Mouse (Mus musculus) kidney, adult 2 months (tissue): ENCODE measurements at regions not wholly inside any gene's neighbourhood (a gene's known extent, or its start where the extent isn't known, plus 50 kb on each side); places are given as distances from the start of the nearest gene placed in this dataset.
A peak's percentile ranks its signal among the peaks of the same experiment; 100 is the strongest.

Source experiments
- DNase-seq: peaks from one replicate; pipeline ENCODE4 v3.0.0; 2021
- H3K27ac ChIP-seq: fragments of 200-500 bp; 2 replicates; pipeline ENCODE4 v1.5.1; 2012; ENCODE audit warnings: low read depth, low read length, control low read depth, inconsistent platforms; ENCODE audit not compliant: insufficient read depth
- H3K27me3 ChIP-seq: fragments of 200-500 bp; replicated peaks from 2 replicates; pipeline ENCODE4 v1.6.1; 2012; ENCODE audit warnings: mild to moderate bottlenecking, moderate library complexity, low read length, inconsistent platforms; ENCODE audit not compliant: control insufficient read depth, insufficient read depth
- H3K36me3 ChIP-seq: fragments of 200-500 bp; 2 replicates; pipeline ENCODE4 v1.6.1; 2012; ENCODE audit warnings: mild to moderate bottlenecking, moderate library complexity, low read length, inconsistent platforms; ENCODE audit not compliant: control insufficient read depth, insufficient read depth
- H3K4me1 ChIP-seq: fragments of 200-500 bp; 2 replicates; pipeline ENCODE4 v1.6.1; 2011; ENCODE audit warnings: low read length; ENCODE audit not compliant: control insufficient read depth, insufficient read depth
- H3K4me3 ChIP-seq: fragments of 200-500 bp; 2 replicates; pipeline ENCODE4 v1.5.1; 2011; ENCODE audit warnings: mild to moderate bottlenecking, low read depth, low read length, control low read depth; ENCODE audit not compliant: insufficient read depth
- CTCF ChIP-seq: fragments of 200-500 bp; conservative IDR thresholded peaks from 2 replicates; pipeline ENCODE4 v1.5.1; 2011; ENCODE audit warnings: low read depth, mild to moderate bottlenecking, control low read depth, low read length, moderate library complexity, mixed read lengths; ENCODE audit not compliant: insufficient read depth, insufficient read length
- POLR2A ChIP-seq: fragments of 200-500 bp; IDR thresholded peaks from one replicate; pipeline ENCODE4 v1.6.1; 2011; ENCODE audit warnings: low read depth, low read length, control low read depth
- WGBS: fragments of 180-500 bp; shearing (Covaris S2); methylation state at CpG from one replicate; pipeline ENCODE4 v1.1.7; 2018; 5-methylcytosine and 5-hydroxymethylcytosine counted together

DNA sequence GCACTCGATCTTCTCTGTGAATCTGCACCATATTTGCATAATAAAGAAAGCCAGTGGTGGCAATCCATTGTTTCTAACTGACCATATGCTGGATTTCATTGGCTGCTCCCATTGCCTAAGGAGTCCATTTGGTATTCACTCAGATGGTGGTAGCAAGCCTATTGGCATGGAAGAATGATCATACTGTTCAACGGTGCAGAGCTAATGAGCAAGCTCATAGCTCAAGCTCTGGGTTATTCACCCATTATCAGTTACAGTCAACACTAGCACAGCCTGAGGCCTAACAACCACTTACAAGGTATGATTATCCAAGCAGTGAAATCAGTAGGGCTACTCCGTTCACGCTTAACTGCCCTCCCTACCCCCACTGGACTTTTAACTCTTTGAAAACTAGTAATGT lies 162.9 kb upstream of the Ptbp2 start:
- H3K27me3 ChIP-seq = peaks cover 1% of the 10 kb centered on the region; the same call in 1 of the 2 replicates
- no peaks in the 10 kb centered on the region; the same call in 1 of the 2 replicates for H3K4me1 ChIP-seq
- H3K4me3 ChIP-seq = no peak overlapping the region
- no peak for TF ChIP-seq POLR2A
- no peak for TF ChIP-seq CTCF
- no peaks in the 10 kb centered on the region for H3K36me3 ChIP-seq
- 39% methylated on average over 4 of the region's 4 CpGs for WGBS
- no peak overlapping the region for H3K27ac ChIP-seq
- DNase-seq = peak; percentile 10

DNA sequence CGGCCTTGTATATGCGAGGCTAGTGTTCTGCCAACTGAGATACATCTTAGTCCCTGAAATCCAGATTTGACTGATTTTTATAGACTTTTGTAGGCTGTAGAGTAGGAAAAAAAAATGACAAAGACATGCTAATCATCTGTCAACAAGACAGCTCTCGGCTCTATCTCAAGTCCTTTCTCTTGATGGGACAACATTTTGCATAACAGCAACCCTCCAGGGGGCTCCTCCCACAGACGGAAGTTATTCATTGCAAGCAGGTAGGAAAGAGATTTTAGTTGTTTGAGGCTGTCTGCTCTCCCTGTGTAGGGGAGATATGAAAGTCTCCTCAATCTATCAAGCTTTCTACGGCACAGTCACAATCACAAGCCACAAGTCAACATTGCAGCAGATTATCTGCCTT lies 159.8 kb upstream of the Ptbp2 start:
- WGBS = 76% methylated on average over 5 of the region's 5 CpGs
- TF ChIP-seq POLR2A (no peak), CTCF (no peak)
- Histone ChIP-seq H3K36me3 (no peaks in the 10 kb centered on the region), H3K27me3 (0 out of 2 replicates have a peak, but pooled peaks cover 1% of the 10 kb centered on the region), H3K27ac (no peak overlapping the region), H3K4me3 (no peak overlapping the region), H3K4me1 (no peaks in the 10 kb centered on the region; the same call in 1 of the 2 replicates)
- no peak for DNase-seq

DNA sequence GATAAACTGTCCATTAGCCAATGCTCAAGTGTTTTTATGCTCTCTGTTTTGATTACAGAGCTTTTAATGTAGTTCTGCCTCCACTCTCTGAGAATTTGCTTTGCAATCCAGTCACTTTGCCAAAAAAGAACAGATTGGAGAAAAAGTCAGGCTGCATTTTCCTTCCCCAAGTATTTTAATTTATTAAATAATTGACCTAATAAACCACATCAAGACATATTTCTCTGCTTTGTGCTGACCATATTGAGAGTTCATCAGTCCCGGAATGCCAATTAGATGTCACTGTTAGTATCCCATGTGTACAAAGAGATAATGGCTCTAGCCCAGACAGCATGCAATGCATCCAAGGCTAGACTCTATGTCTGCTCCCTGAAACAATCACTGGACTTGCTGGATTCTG lies 154.8 kb upstream of the Ptbp2 start:
- H3K27ac ChIP-seq = no peak overlapping the region
- H3K27me3 ChIP-seq = no peaks in the 10 kb centered on the region
- H3K4me3 ChIP-seq = no peak overlapping the region
- WGBS = 87% methylated on average over 1 of the region's 1 CpGs
- DNase-seq = no peak
- TF ChIP-seq CTCF = no peak
- TF ChIP-seq POLR2A = no peak
- H3K36me3 ChIP-seq = no peaks in the 10 kb centered on the region
- H3K4me1 ChIP-seq = no peaks in the 10 kb centered on the region

DNA sequence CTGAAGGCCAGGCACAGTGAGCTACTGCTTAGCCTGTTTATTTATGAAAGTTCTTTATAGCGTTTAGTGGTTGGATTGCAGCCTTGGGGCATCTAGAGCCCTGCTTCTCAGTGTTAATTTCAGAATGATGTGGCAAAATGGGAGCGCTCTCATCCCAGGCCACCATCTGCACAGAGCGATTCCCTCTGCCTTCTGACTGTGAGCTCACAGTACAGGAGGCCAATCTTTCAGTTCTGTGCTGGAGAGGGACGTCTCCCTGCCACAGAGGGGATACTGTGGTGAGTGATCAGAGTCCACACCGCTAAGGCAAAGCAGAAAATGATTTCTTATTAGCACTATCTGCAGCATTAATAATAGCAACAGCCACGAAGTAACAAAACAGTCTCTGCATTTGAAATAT lies 154.2 kb upstream of the Ptbp2 start:
- no peaks in the 10 kb centered on the region for H3K4me1 ChIP-seq
- no peaks in the 10 kb centered on the region for H3K27me3 ChIP-seq
- H3K4me3 ChIP-seq = no peak overlapping the region
- no peak for DNase-seq
- no peaks in the 10 kb centered on the region for H3K36me3 ChIP-seq
- TF ChIP-seq POLR2A = no peak
- TF ChIP-seq CTCF = no peak
- WGBS = 66% methylated on average over 6 of the region's 6 CpGs
- no peak overlapping the region for H3K27ac ChIP-seq

DNA sequence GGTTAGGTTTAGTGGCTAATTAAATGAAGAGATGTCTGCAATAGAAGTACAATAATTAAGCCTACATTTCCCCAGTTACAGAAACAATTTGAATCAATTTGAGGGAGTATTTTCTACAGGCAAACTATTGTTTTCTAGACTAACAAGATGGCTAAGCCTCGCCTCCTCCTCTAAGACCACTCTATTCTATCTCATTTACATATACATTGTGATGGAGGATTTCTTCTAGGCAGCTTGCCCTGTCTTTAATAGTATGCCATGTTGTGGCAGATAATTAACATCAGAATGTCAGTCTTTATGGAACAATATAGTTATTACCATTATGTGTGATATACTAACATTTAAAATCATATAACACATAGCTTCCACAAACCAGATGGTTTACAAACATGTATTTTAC lies 152.3 kb upstream of the Ptbp2 start:
- H3K27ac ChIP-seq = no peak overlapping the region
- no peak for DNase-seq
- H3K36me3 ChIP-seq = no peaks in the 10 kb centered on the region
- no peak for TF ChIP-seq POLR2A
- no peak for TF ChIP-seq CTCF
- WGBS = 89% methylated on average over 1 of the region's 1 CpGs
- no peaks in the 10 kb centered on the region for H3K27me3 ChIP-seq
- H3K4me3 ChIP-seq = no peak overlapping the region
- no peaks in the 10 kb centered on the region for H3K4me1 ChIP-seq

DNA sequence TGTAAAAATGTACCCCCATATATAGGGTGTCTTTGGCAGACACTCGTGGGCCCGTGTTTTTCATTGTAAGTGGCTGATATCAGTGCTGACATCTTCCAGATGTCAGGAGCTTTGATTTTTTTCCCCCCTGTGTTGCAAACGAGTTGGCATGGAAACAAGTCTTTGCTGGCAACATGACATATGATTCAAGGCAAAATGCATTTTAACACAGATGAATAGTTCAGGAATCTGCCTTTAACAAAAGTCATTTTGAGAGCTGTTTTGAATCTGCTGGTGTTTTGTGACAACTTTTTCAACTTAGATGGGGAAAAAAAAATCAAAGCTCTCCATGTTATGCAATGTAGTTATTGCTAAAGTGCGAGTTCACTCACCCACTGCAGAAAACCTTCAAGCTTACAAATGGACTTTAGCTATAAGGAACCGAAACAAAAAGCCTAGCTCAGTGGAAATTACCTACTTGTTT lies 148.8 kb upstream of the Ptbp2 start:
- Histone ChIP-seq H3K36me3 (no peaks in the 10 kb centered on the region), H3K27ac (no peak overlapping the region), H3K4me1 (no peaks in the 10 kb centered on the region), H3K4me3 (no peak overlapping the region), H3K27me3 (no peaks in the 10 kb centered on the region)
- TF ChIP-seq POLR2A = no peak
- no peak for TF ChIP-seq CTCF
- DNase-seq = no peak
- WGBS = 40% methylated on average over 5 of the region's 5 CpGs

DNA sequence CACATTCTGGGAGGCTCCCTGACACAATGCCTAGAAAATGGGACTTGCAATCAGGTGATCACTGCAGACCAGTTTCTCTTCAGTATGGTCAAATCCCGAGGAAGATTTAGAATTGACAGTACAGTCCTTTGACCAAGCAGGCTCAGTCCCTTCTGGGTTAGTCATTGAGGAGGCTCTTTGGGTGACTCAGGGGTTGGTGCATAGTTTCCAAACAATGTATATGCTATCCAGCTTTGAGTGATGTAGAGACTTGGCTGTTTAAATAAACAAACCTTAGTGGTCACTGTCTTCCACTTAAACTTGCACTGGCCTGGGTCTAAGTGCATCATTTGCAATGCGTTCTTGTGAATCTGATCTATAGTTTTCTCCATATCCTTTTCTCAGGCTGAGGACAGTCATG lies 144.0 kb upstream of the Ptbp2 start:
- no peak overlapping the region for H3K4me3 ChIP-seq
- no peak for DNase-seq
- no peaks in the 10 kb centered on the region for H3K4me1 ChIP-seq
- H3K27ac ChIP-seq = no peak overlapping the region
- TF ChIP-seq CTCF (no peak), POLR2A (no peak)
- no peaks in the 10 kb centered on the region for H3K27me3 ChIP-seq
- no peaks in the 10 kb centered on the region for H3K36me3 ChIP-seq
- WGBS = 89% methylated on average over 2 of the region's 2 CpGs
